25 mouse cellular contexts compared by ENCODE assay signal in genomic region chr19:47221006-47221405, GRCm38 (mm10). TPM values are rescaled to one million over a fixed set of nuclear protein-coding genes. Genes with fewer than 3 reads are reported as not detected.
DNase-seq lines count a peak whose midpoint lies in the region; ATAC-seq and TF ChIP-seq lines count a peak whose summit lies in the region.
"Had no signal": no experiment of that assay in that cellular context is flagged by ENCODE, and none has a peak within 500 bp of the region (broad histone marks: within the 10 kb centered on the region; RNA-seq: fewer than 3 reads in every experiment).

No protein-coding gene starts in this region.

- intact Hi-C loops in heart, postnatal 25 days (cut with DNase I), result no loop called here

- H3K4me2 ChIP-seq in hindbrain, postnatal 0 days (ENCODE audit: low read depth, low read length), result no peak overlapping the region
- no peak overlapping the region for H3K4me2 ChIP-seq in hindbrain, embryonic 12.5 days (replicated peaks)
- H3K4me2 ChIP-seq: embryonic facial prominence, embryonic 15.5 days; forebrain, embryonic 13.5 days; heart, embryonic 12.5 days; liver, embryonic 15.5 days; lung, embryonic 15.5 days; neural tube, embryonic 13.5 days; stomach, embryonic 15.5 days had no signal

- no peaks in the 10 kb centered on the region for H3K9me3 ChIP-seq in hindbrain, postnatal 0 days (ENCODE audit: low read length)
- no peaks in the 10 kb centered on the region for H3K9me3 ChIP-seq in hindbrain, embryonic 12.5 days (replicated peaks)
- H3K9me3 ChIP-seq: embryonic facial prominence, embryonic 10.5 days; embryonic facial prominence, embryonic 15.5 days; forebrain, embryonic 13.5 days; G1E; heart, embryonic 12.5 days; hindbrain, embryonic 10.5 days; liver, embryonic 15.5 days; lung, embryonic 15.5 days; midbrain, embryonic 10.5 days; neural tube, embryonic 13.5 days; stomach, embryonic 15.5 days had no signal

- H3K4me1 ChIP-seq in hindbrain, postnatal 0 days (ENCODE audit: insufficient read depth, low read length), result 0 out of 2 replicates have a peak, but pooled peaks cover 3% of the 10 kb centered on the region
- peaks cover 12% of the 10 kb centered on the region for H3K4me1 ChIP-seq in hindbrain, embryonic 12.5 days
- peaks cover 29% of the 10 kb centered on the region for H3K4me1 ChIP-seq in embryonic fibroblast, embryonic 13.5 days (ENCODE audit: control insufficient read depth, insufficient read depth, low read length)
- H3K4me1 ChIP-seq: embryonic facial prominence, embryonic 15.5 days had no signal

- WGBS in hindbrain, postnatal 0 days, result 63% methylated on average over 4 of the region's 4 CpGs
- WGBS in hindbrain, embryonic 12.5 days, result 80% methylated on average over 4 of the region's 4 CpGs

- 0 out of 2 replicates have a peak overlapping the region, but pooled peaks have one; percentile 3 for H3K27ac ChIP-seq in hindbrain, postnatal 0 days
- H3K27ac ChIP-seq in hindbrain, embryonic 12.5 days, result no peak overlapping the region
- peak overlapping the region; percentile 82 for H3K27ac ChIP-seq in embryonic fibroblast, embryonic 13.5 days (ENCODE audit: insufficient read depth, low read length)
- H3K27ac ChIP-seq: embryonic facial prominence, embryonic 10.5 days; embryonic facial prominence, embryonic 15.5 days; forebrain, embryonic 13.5 days; heart, adult 2 months; hindbrain, embryonic 10.5 days; liver, embryonic 15.5 days; lung, embryonic 15.5 days; midbrain, embryonic 10.5 days; neural tube, embryonic 13.5 days; stomach, embryonic 15.5 days had no signal

- H3K27me3 ChIP-seq in hindbrain, postnatal 0 days (ENCODE audit: insufficient read depth, low read length), result no peaks in the 10 kb centered on the region
- no peaks in the 10 kb centered on the region for H3K27me3 ChIP-seq in hindbrain, embryonic 12.5 days
- H3K27me3 ChIP-seq: embryonic facial prominence, embryonic 15.5 days; forebrain, embryonic 13.5 days; heart, embryonic 12.5 days; liver, embryonic 15.5 days; lung, embryonic 15.5 days; neural tube, embryonic 13.5 days; stomach, embryonic 15.5 days had no signal

- no peak overlapping the region for H3K9ac ChIP-seq in hindbrain, postnatal 0 days (replicated peaks; ENCODE audit: low read length)
- H3K9ac ChIP-seq in hindbrain, embryonic 12.5 days, result no peak overlapping the region
- H3K9ac ChIP-seq: embryonic facial prominence, embryonic 15.5 days; forebrain, embryonic 13.5 days; heart, embryonic 12.5 days; liver, embryonic 15.5 days; lung, embryonic 15.5 days; neural tube, embryonic 13.5 days; stomach, embryonic 15.5 days had no signal

- no peak for TF ChIP-seq CTCF in hindbrain, postnatal 0 days (IDR thresholded peaks at IDR 0.05; ENCODE audit: low read depth)
- TF ChIP-seq CTCF in embryonic fibroblast, embryonic 13.5 days (IDR thresholded peaks at IDR 0.05; ENCODE audit: borderline replicate concordance, insufficient read depth, low read length), result no peak

- no peaks in the 10 kb centered on the region for H3K36me3 ChIP-seq in hindbrain, postnatal 0 days (ENCODE audit: insufficient read depth, low read length)
- no peaks in the 10 kb centered on the region for H3K36me3 ChIP-seq in hindbrain, embryonic 12.5 days
- H3K36me3 ChIP-seq: embryonic facial prominence, embryonic 10.5 days; embryonic facial prominence, embryonic 15.5 days; G1E; heart, embryonic 12.5 days; hindbrain, embryonic 10.5 days; liver, embryonic 15.5 days; lung, embryonic 15.5 days; midbrain, embryonic 10.5 days; neural tube, embryonic 13.5 days; stomach, embryonic 15.5 days had no signal

- ATAC-seq in hindbrain, postnatal 0 days, result no peak
- no peak for ATAC-seq in hindbrain, embryonic 12.5 days (ENCODE audit: low FRiP score)
- ATAC-seq: forebrain, embryonic 13.5 days; intestine, postnatal 0 days had no signal

- DNase-seq in adrenal gland, postnatal 36 days, result peak; percentile 27 to 41
- DNase-seq in adrenal gland, postnatal 10 days, result no peak
- DNase-seq in hindbrain, postnatal 0 days (ENCODE audit: low spot score), result no peak
- DNase-seq in A20 (ENCODE audit: low read depth, low spot score) (peak; percentile 3), MN1 (ENCODE audit: low spot score) (no peak)
- no peak for DNase-seq in heart, postnatal 25 days (ENCODE audit: low spot score)
- DNase-seq: cerebellum, adult 11-12 months; heart, adult 2 months; kidney, adult 9 months; kidney, postnatal 10 days; right cerebral cortex, postnatal 14 days had no signal

- H3K4me3 ChIP-seq in hindbrain, postnatal 0 days (ENCODE audit: low read length), result no peak overlapping the region
- H3K4me3 ChIP-seq in hindbrain, embryonic 12.5 days, result no peak overlapping the region
- H3K4me3 ChIP-seq in embryonic fibroblast, embryonic 13.5 days (ENCODE audit: insufficient read depth, low read length), result no peak overlapping the region
- H3K4me3 ChIP-seq: embryonic facial prominence, embryonic 10.5 days; embryonic facial prominence, embryonic 15.5 days; forebrain, embryonic 13.5 days; heart, adult 2 months; heart, embryonic 12.5 days; hindbrain, embryonic 10.5 days; liver, embryonic 15.5 days; lung, embryonic 15.5 days; midbrain, embryonic 10.5 days; neural tube, embryonic 13.5 days; stomach, embryonic 15.5 days had no signal

- no peak for TF ChIP-seq POLR2A in embryonic fibroblast, embryonic 13.5 days (IDR thresholded peaks at IDR 0.05; ENCODE audit: low read depth, low read length)

RNA-seq across cellular contexts. Expression of gene Neurl1a, which starts 42.4 kb away (rescaled TPM):
- total RNA-seq in adrenal gland, postnatal 36 days (2021), result 10 to 100 TPM; 11.5 to 15.3 TPM
- total RNA-seq in adrenal gland, postnatal 10 days (2021), result 10 to 100 TPM; 13.6 to 19.4 TPM
- 95.4 and 114 TPM in 2 replicates for total RNA-seq in hindbrain, postnatal 0 days (2014; rRNA removed)
- 16.2 and 16.9 TPM in 2 replicates for polyA plus RNA-seq in hindbrain, postnatal 0 days (2015; fragmentation: Nextera tagmentation; extraction: Ambion mirVana)
- polyA plus RNA-seq in hindbrain, embryonic 12.5 days (2016; fragmentation: Nextera tagmentation; extraction: Ambion mirVana), result 7.4 and 7.9 TPM in 2 replicates
- 2.6 and 3.5 TPM in 2 replicates for polyA plus RNA-seq in embryonic fibroblast, embryonic 13.5 days (2011; ENCODE audit: insufficient read length, low read depth, missing spikeins)
- total RNA-seq in heart, postnatal 25 days (2021), result 1 to 10 TPM; 1.0 to 1.1 TPM
- polyA plus RNA-seq: G1E had no signal

Comparison
In these comparisons a context has a peak if more than half of its experiments do, and no peak if none do; other contexts are left out.
1. DNase-seq: peak in adrenal gland, postnatal 36 days (2 of 2) and A20 (single experiment); none in adrenal gland, postnatal 10 days (single experiment), hindbrain, postnatal 0 days (single experiment), MN1 (single experiment) and heart, postnatal 25 days (single experiment).
2. RNA of gene Neurl1a, which starts 42.4 kb away (total RNA-seq): 95.4 to 114 TPM in hindbrain, postnatal 0 days, 13.6 to 19.4 TPM in adrenal gland, postnatal 10 days and 11.5 to 15.3 TPM in adrenal gland, postnatal 36 days; 1.0 to 1.1 TPM in heart, postnatal 25 days; every median in the first group is over 4 times any median in the second.